Mouse (Mus musculus): ENCODE data around the gene Rab4a.
A peak's percentile ranks its signal among the peaks of the same experiment; 100 is the strongest.

The Rab4a gene

DNA sequence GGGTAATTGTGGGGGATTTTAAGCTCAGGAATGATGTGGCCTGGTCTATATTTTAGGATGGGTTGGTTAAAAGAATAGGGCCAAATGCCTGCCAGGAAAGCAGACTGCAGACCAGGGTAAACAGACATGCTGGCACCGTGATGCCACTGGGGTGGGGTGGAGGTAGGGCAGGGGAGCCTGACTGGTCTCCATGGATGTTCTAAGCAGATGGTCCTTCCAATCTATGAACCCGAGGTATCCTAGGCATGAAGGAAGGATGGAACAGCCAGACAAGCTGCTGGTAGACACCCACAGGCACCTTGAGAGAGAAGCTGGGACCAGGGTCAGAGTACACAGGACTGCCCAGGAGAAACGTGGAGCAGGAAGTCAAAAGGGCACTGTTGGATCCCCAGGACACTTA lies 41.8 kb downstream of the Rab4a start:
- DNase-seq (ENCODE audit: low spot score) = no peak

DNA sequence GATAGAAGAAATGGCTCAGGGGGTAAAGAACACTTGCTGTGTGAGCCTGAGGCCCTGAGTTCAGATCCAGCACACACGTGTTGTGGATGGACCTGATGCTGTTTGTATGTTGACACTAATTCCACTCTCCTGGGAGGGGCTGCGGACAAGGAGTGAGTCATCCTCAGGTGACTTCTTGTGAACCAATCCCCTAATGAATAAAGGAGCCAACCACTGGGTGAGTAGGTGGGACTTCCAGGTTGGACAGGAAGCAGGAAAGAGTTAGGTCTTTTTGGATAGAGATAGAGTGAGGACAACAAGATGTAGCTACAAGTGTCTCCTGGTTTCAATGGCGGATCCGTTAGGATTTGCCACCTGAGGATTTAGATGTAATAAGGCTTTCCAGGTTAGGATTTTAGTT lies 43.6 kb downstream of the Rab4a start:
- DNase-seq (ENCODE audit: low spot score) = no peak

DNA sequence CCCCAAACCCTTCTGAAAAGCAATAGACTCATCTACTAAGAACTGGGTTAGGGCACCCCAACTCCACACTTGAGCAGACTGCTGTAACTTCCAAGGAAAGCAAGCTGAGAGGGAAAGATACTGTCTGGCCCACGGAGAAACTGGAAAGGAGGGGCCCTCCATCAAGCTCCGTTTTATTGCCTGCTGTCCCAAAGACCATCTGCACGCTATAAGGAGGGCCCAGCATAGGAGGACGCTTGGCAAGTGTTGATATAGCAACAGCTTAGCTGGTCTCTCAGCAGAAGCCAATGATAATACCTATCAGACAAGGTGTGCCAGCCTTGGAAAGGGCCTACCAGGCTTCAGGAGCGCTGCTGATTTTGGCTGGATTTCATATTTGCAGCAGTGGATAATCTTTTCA lies 45.8 kb downstream of the Rab4a start:
- no peak for DNase-seq (ENCODE audit: low spot score)

DNA sequence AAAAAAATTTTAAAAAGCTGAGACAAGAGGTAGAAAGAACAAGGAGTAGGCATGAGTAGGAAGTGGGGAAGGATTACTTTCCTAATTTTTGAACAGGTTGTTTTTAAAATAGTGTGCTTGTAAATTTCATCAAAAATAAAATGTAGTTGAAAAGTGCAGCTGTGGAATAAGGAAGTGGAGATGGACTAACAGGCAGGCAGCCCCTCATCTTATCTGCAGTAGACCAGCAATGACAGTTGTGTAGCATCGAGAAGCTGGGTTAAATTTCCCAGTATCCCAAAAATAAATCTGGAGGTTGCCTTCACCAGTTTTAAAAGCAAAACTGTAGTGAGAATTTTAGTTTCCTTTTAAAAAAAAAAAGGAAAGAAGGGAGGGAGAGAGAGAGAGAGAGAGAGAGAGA lies 48.5 kb downstream of the Rab4a start:
- DNase-seq (ENCODE audit: low spot score) = no peak

DNA sequence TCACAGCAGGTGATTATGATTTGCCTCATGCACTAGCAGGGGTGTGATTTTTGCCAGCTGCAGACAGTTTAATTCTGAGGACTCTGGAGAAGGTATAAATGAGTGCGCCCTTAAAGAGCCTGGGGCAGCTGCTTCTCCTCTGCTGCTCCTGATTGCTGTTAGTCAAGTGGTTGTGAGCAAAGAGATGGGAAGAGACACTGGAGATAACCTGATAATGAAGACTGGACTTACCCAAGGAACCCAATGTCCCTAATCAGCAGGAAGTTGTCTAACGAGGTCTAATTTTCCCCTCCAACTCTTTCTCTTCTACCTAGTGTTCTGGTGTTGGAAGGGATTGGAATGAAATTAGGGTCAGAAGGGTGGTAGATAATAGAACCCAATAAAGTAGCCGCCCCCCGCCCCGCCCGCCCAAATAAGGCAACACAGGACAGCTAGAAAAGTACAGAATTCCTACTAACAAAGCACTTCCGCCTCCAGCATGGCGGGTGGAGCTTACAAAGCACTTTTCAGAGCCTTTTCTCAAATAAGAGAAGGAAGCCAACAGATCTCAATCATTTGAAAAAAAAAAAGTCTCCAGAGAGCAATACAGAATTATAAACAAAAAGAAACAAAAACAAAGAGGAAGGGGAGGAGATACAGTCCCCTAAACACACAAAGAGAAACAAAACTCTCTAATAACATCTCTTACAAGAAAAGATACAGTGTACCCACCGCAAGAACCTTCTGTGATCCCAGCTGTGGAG lies 49.1 kb downstream of the Rab4a start:
- no peak for DNase-seq (ENCODE audit: low spot score)

DNA sequence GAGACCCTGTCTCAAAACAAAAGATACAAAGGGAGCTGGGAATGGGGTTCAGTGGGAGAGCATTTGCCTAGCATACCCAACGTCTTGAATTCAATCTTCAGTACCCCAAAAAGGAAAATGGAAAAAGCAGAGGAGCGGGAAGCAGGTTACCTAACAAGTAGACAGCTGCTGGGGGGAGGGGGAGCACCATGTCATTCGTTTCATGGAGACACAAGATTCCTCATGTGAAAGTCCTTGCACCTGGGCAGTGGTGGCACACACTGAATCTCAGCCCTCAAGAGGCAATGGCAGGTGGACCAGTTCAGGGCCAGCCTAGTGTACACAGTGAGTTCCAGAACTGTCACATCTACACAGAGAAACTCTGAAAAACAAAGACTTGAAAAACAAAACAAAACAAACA lies 51.6 kb downstream of the Rab4a start:
- no peak for DNase-seq (ENCODE audit: low spot score)

DNA sequence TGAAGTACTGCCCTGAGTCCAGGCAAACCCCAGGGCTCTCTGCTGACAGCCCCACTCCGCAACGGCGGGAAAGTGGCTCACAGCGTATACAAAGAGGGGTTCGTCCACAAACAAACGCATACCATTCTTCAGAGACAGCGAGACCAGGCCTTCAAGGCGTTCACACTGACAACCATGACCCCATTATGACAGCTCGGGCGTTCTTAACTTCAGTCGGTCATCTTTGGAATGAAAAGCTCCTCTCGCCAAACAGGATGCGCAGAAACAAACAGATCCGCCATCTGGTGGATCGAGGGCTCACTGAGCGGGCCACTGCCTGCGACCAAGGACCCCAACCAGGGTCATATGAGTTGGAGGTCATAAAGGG lies 52.8 kb downstream of the Rab4a start:
- DNase-seq (ENCODE audit: low spot score) = no peak

DNA sequence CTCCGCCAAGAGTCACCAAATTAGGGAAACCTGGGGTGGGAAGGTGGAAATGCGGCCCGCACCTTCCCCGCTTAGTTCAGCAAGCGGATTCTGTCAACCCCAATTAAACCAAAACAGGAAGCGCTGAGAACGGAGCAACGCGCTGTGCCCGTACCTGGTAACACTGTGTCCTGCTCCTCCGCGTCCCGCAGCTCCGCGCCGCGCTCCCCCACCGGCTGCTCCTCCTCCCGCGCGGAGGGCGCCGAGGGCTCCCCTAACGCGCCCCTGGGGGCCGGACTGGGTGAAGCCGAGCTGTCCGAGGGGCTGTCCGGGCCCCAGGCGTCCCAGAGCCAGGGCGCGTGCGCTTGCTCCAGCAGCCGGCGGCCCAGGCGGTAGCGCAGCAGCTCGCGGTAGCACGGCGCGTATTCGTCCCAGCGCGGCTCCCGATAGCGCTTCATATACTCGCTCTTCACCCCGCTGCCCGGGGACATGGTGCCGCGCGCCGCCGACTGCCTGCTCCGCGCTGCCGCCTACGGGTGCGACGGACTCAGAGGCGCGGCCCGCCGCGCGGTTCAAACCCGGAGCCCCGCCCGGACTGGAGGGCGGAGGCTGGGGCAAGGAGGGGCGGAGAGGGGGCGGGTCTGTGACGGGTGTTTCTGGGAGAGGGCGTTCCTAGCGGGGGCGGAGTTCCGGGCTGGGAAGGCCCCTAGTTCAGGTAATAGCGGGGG lies 53.3 kb downstream of the Rab4a start:
- peak; percentile 91 for DNase-seq (ENCODE audit: low spot score)

DNA sequence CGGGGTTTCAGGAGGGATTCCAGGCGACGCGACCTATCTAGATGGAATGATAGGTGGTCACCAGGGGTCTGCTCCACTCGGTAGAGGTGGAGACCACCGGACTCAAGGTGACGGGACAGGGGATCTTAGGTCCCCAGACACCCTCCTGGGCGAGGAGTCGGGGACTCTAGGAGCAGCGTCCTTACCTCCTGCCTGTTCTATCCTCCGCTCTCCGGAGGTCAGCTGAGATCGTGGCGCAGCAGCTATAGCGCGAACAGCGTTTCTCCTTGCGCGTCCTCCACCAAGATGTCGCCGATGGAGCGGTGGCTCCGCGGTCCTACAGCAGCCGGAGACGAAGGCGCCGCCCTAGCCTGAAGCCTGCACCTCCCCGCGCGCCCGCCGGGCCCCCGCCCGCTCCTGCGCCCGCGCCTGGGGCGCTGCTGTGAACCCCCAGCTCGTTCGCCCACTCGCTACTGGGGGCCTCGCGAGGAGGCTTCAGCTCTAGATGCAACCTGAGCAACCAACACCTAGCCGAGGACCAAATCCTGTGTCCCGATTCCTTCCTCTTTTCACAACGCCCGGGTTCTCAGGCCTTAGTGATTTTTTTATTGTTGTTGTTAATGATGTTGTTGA lies 54.0 kb downstream of the Rab4a start, which contains the start of gene Ccsap:
TSS of gene Ccsap (minus strand) at position 562 of the 612 bp plus-strand sequence.
- DNase-seq (ENCODE audit: low spot score) = peak; percentile 68

DNA sequence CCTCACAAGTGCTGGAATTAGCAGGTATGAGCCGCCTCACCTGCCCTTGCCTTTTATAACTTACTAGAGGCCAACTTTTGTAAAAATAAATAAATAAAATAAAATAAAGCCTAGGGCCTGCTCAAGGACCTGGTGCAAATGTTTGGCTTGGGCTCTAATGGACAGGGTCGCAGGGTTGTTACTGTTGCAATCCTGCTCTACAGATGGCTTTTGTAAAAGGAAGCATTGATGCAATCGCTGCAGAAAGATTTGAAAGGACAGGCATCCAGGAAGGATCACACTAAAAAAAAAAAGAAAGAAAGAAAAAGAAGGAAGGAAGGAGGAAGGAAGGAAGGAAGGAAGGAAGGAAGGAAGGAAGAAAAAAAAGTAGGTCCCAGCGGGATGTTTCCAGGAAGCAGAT lies 54.6 kb downstream of the Rab4a start:
- DNase-seq (ENCODE audit: low spot score) = no peak

DNA sequence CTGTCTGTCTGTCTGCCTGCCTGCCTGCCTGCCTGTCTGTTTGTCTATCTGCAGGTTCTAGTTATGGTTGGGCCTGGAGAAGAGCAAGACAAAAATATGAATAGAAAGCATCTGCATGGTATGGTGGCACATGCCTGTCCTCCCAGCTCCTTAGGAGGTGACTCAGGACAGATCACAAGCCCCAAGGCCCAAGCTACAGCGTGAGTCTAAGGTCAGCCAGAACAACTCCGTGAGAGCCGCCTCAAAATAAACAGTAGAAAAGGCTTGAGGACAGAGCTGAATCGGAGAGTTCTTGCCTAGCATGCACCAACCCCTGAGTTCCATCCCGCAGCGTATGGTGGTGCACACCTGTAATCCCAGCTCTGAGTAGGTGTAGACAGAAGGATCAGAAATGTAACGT lies 60.0 kb downstream of the Rab4a start:
- no peak for DNase-seq (ENCODE audit: low spot score)

DNA sequence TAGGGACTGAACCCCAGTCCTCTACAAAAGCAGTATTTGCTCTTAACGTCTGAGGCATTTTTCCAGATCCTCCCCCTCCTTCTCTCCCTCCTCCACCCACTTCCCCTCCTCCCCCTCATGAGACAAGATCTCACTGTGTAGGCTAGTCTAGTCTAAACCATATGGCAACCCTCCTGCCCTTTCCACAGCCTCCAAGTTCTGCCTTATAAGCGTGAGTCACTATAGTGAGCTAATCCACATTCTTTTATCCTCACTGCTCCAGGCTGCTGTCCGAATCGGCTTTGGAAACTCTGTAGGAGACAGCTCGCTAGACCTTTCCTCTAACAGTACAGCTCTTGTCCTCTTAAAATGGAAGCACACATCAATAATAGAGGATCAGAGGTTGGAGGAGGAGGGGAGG lies 61.2 kb downstream of the Rab4a start:
- no peak for DNase-seq (ENCODE audit: low spot score)

DNA sequence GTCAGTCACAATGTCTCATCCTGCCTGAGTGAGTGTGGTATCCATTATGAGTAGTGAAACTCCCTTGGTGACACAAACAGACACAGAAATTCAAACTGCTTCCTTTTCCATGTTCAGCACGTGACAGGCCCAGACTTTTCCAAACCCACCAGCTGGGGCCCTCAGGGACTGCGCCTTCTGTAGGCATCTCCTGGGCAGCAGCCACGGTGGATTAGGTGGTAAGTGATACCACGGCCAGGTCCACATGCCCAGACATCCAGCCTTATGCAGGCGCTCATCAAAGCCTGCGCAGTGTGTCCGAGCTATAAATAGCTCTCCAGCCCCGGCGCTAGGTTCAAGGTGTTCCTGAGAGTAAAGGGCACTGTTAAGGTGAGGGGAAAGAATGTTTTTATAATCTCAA lies 66.3 kb downstream of the Rab4a start:
- DNase-seq (ENCODE audit: low spot score) = no peak

DNA sequence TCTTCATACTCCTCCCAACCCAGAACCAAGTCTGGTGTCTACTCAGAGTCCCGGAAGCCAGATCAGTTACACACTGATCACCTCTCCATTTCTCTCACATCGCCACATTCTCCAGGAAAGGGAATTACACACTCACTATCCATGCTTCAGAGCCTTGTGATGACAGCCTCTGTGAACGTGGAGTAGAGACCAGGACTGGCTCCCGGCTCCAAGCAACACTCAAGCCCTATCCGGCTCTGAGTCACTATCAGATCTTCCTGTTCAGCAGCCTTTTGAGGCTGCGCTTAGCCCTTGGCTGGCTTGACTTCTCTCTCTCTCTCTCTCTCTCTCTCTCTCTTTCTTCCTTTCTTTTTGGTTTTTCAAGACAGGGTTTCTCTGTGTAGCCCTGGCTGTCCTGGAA lies 67.6 kb downstream of the Rab4a start:
- no peak for DNase-seq (ENCODE audit: low spot score)

DNA sequence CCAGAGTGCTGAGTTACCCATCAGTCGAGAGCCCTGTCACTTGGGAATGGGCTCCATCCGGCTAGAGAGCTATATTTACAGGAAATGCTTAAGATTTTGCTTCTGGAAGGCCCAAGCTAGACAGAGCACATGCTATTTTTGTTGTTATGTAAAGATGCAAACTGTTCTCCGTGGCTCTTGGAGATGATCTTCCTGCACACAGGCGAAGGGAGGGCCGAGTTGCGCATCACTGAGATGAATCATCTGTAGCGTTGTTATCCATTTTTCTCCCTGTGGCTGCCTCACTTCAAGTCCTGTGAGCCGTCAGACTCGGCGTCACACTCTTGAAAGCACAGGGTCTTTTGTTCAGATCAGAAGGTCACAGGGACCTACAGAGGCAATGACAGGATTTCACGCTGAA lies 68.5 kb downstream of the Rab4a start:
- DNase-seq (ENCODE audit: low spot score) = peak; percentile 36

DNA sequence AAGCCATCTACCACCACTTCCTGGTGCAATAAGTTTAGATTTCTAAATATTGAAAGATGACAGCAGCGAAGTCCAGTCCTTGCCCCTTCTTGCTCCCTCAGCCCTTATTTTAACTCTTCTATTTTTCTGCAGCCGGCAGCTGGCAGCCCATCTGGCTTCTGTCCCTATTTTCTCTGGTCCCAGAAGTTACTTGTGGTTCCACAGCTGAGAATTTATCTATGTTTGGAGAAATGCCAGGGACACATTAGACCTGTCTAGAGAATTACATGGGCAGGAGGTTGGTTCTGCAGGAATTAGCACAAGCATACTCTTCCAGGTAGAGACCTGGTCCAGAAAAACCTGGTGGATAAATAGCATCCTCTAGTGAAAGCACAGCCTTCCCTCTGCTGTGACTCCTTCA lies 72.1 kb downstream of the Rab4a start:
- DNase-seq (ENCODE audit: low spot score) = no peak

DNA sequence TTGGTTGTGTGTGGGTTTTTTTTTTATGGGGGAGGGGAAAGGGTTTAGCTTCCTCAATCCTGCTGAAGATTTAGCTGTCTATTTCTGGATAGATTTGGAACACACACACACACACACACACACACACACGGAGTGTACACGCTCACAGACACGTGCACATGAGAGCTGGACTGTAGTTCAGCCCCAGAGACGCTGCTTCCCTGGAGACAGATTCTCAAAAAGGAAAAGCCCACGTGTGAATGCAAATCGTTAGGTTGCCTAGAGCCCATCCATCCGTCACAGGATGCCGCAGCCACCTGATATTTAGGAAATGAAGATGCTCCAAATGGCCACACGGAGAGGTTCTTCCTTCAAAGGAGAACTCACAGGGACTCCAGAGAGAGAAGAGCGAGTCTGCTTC lies 74.5 kb downstream of the Rab4a start:
- DNase-seq (ENCODE audit: low spot score) = peak; percentile 68

DNA sequence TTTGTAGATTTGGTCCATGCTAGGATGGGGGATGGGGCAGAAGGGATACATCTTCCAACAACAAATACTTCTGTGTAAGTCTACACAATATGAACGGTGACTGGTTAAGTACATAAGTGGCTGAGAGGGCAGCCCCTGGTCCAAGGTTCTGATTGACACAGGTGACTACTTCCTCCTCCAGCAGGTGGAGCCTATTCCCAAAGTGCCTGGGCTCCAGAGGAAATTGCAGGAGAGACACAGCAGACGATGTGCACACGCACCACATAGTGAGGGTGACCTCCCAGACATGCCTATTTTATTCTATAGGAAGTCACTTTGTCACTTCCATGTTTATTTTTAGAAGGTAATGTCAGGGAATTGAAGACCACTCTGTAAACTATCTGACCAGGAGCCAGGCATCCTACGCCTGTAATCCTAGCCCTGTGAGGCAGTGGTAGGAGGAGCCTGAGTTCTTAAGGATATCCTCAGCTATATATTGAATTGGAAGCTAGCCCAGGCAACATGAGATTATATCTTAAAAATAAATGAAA lies 75.1 kb downstream of the Rab4a start:
- no peak for DNase-seq (ENCODE audit: low spot score)

DNA sequence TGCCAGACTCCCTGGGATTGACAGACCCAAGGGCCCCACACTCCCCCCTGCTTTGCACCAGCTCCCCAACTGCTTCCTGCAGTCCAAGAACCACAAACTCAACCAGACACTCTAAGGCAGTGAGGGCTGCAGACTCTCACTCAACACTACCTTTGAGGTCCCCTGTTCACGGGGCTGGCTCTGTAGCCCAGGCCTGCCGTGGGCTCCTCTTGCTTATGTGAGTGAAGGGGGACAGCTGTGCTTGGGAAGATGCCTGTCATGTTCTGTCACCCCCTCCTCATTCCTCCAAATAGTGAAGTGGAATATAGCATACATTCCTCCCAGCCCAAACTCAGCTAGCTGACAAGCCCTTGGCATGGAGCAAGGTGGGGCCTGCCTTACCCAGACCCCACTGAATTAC lies 76.6 kb downstream of the Rab4a start:
- no peak for DNase-seq (ENCODE audit: low spot score)

DNA sequence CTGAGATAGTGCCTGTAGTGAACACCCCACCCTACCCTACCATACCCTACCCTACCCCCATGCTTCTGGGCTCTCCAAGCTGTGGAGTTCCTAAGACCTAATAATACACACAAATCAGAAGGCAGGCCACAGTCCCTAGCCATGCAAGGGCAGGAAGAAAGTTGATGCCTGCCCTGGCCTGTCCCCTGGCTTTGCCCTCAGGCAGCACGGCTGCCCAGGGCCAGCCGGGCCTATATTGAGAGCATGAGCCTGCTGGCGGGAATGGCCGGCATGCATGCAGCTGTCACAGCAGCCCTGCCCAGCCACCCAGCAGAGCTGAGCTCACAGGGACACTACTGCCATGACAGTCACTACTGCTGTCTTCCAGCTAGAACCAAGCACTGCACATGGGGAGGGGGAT lies 77.3 kb downstream of the Rab4a start:
- DNase-seq (ENCODE audit: low spot score) = no peak

Measured in layer of hippocampus, adult 11-12 months (tissue).